Mouse (Mus musculus) limb, embryonic 12.5 days (tissue): ENCODE results near the gene Strn. TPM values are rescaled to one million over a fixed set of nuclear protein-coding genes. Genes with fewer than 3 reads are reported as not detected.

Source experiments
- ATAC-seq: fragments of 200-750 bp; cut with Nextera tagmentation; 2 replicates; pipeline ENCODE4 v1.8.0; 2017; ENCODE audit warnings: low read depth, moderate TSS enrichment; ENCODE audit not compliant: insufficient number of reproducible peaks, insufficient read depth, low FRiP score, low TSS enrichment
- H3K27ac ChIP-seq: fragments of 300-500 bp; sonication (generic); 2 replicates; pipeline ENCODE4 v1.5.1; 2016; ENCODE audit warnings: mild to moderate bottlenecking, moderate library complexity
- H3K27me3 ChIP-seq: fragments of 300-500 bp; sonication (generic); 2 replicates; pipeline ENCODE4 v1.6.1; 2016; ENCODE audit warnings: mild to moderate bottlenecking, moderate library complexity
- H3K36me3 ChIP-seq: fragments of 300-500 bp; sonication (generic); 2 replicates; pipeline ENCODE4 v1.6.1; 2016; ENCODE audit warnings: mild to moderate bottlenecking, moderate library complexity
- H3K4me1 ChIP-seq: fragments of 300-500 bp; sonication (generic); replicated peaks from 2 replicates; pipeline ENCODE4 v1.6.1; 2016
- H3K4me2 ChIP-seq: fragments of 300-500 bp; sonication (generic); 2 replicates; pipeline ENCODE4 v1.6.1; 2016; ENCODE audit warnings: mild to moderate bottlenecking, moderate library complexity
- H3K4me3 ChIP-seq: fragments of 300-500 bp; sonication (generic); replicated peaks from 2 replicates; pipeline ENCODE4 v1.5.1; 2016; ENCODE audit warnings: mild to moderate bottlenecking
- H3K9ac ChIP-seq: fragments of 300-500 bp; sonication (generic); replicated peaks from 2 replicates; pipeline ENCODE4 v1.6.1; 2016; ENCODE audit warnings: mild to moderate bottlenecking, moderate library complexity
- H3K9me3 ChIP-seq: fragments of 300-500 bp; sonication (generic); 2 replicates; pipeline ENCODE4 v1.6.1; 2016; ENCODE audit warnings: mild to moderate bottlenecking, moderate library complexity
- WGBS: fragments of 180-500 bp; shearing (Covaris S2); methylation state at CpG from one replicate; pipeline ENCODE4 v1.1.7; 2016; 5-methylcytosine and 5-hydroxymethylcytosine counted together
- polyA plus RNA-seq: library from polyadenylated mRNA; unstranded; fragments of >200 nt; fragmentation: Nextera tagmentation; extraction: Ambion mirVana; gene quantifications from 2 replicates; pipeline ENCODE4 v1.2.1, GENCODE M21; 2016

Gene Strn
- polyA plus RNA-seq, 1 experiment from 2014 or later = 6.1 TPM

DNA sequence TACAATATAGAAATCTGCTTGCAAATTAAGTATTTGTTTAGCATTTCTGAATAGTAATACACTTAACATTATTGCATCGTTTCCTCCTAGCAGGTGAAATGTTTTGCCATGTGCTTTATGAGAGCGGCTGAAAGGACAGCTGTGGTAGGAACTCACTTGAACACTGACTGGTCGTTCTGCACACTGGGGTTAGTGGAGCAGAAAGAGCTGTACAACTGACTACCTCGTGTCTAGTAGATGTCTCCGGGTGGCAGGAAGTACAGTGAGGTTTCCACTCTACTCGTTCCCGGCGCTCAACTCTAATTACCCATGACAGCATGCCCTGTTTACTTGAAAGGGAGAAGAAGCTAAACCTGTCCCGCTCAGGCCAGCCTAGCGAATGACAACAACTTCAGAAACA, 82.2 kb downstream of the Strn start:
- Histone ChIP-seq H3K36me3 (peaks cover 65% of the 10 kb centered on the region), H3K4me3 (no peak overlapping the region), H3K9ac (no peak overlapping the region), H3K4me1 (no peaks in the 10 kb centered on the region), H3K9me3 (peaks cover 1% of the 10 kb centered on the region; the same call in 1 of the 2 replicates), H3K4me2 (no peak overlapping the region), H3K27ac (no peak overlapping the region), H3K27me3 (no peaks in the 10 kb centered on the region)
- ATAC-seq = no peak
- 83% methylated on average over 10 of the region's 10 CpGs for WGBS

DNA sequence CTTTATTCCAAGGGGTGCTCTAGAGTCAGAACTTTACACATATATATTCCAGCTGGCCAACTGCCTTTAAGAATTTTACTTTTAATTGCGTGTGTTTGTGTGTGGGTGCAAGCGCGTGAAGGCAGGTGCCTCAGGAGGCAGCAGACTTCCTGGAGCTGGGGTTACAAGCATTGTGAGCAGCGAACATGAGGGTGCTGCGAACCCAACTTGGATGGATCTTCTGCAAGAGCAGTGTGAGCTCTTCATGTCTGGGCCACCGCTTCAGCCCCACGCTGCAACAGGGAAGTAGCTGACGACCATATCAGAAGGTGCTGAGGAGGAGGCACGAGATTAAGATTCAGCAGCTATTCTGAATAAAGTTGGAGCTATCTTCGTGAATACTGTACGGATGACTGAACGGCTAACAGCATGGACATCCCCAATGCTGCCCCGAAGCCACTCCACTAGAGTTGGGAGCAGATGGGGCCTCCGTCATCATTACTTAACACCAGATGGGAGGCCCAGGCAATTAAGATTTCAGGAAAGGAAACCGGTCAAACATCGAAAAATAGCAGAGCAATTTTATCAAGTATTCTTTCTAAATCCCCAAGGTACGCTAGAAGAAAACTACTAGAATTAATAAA, 93.0 kb downstream of the Strn start:
- H3K4me1 ChIP-seq = no peaks in the 10 kb centered on the region
- H3K27me3 ChIP-seq = no peaks in the 10 kb centered on the region
- H3K27ac ChIP-seq = no peak overlapping the region
- 86% methylated on average over 17 of the region's 17 CpGs for WGBS
- no peak overlapping the region for H3K4me3 ChIP-seq
- H3K36me3 ChIP-seq = peaks cover 12% of the 10 kb centered on the region
- ATAC-seq = no peak
- no peaks in the 10 kb centered on the region for H3K9me3 ChIP-seq
- H3K9ac ChIP-seq = no peak overlapping the region
- no peak overlapping the region for H3K4me2 ChIP-seq

DNA sequence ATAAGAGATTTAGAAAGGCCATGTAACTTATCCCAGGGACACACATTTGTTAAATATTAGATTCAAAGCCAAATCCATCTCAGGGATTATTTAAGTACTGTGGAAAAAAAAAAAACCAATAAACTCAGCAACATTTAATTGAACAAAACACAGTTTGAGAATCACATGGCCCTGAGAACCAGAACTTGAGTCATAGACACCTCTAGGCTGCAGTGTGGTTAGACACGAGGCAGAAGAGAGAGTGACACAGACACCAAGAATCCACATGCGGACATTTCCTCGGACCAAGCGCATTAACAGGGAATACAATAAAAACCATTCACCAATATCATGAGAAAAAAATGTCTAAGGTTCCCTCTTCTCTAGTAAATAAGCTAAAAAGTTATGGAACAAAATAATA, 94.7 kb downstream of the Strn start:
- peaks cover 3% of the 10 kb centered on the region; the same call in 1 of the 2 replicates for H3K36me3 ChIP-seq
- ATAC-seq = no peak
- H3K27me3 ChIP-seq = no peaks in the 10 kb centered on the region
- no peak overlapping the region for H3K4me2 ChIP-seq
- H3K4me3 ChIP-seq = no peak overlapping the region
- H3K27ac ChIP-seq = no peak overlapping the region
- no peak overlapping the region for H3K9ac ChIP-seq
- no peaks in the 10 kb centered on the region for H3K9me3 ChIP-seq
- 83% methylated on average over 4 of the region's 4 CpGs for WGBS
- no peaks in the 10 kb centered on the region for H3K4me1 ChIP-seq

DNA sequence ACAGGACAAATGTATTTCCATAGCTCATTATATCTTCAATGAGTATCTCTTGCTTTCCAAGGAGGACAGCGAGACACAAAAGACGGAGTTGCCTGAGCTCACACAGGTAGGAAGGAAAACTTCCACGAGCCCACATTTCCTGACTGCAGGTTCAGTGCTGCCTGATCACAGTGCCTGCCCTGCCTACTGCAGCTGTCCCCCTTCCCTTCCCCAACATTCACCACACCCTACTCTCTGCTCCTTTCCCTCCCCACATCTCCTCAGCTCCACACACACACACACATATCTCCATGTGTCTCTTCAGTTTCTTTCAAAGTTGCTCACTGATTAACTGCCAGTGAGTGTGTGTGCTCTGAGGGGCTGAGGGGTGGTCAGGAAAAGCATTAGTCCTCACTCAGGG, 96.6 kb downstream of the Strn start:
- Histone ChIP-seq H3K9ac (no peak overlapping the region), H3K36me3 (no peaks in the 10 kb centered on the region), H3K4me1 (no peaks in the 10 kb centered on the region), H3K4me3 (no peak overlapping the region), H3K27me3 (no peaks in the 10 kb centered on the region), H3K27ac (no peak overlapping the region), H3K9me3 (no peaks in the 10 kb centered on the region), H3K4me2 (no peak overlapping the region)
- WGBS = 92% methylated on average over 3 of the region's 3 CpGs
- ATAC-seq = no peak

DNA sequence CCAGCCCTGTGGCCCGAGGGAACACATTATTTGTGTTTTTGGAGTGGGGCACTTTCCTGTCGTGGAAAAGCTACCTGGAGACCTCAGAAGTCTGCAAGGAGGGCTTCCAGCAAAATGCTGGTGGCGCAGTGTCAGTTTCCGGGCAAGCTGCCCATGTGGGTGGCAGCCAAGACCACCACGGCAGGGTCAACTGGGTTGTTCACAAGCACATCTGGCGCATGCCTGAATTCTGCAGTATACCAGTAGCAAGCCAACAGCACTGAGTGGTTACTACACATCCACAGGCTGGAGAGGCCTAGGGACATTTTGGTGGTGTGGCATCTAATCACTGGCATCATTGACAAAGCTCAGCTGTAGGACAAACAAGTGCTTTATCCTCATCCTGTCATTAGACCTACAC, 97.9 kb downstream of the Strn start:
- ATAC-seq = no peak
- H3K27ac ChIP-seq = no peak overlapping the region
- WGBS = 74% methylated on average over 6 of the region's 6 CpGs

DNA sequence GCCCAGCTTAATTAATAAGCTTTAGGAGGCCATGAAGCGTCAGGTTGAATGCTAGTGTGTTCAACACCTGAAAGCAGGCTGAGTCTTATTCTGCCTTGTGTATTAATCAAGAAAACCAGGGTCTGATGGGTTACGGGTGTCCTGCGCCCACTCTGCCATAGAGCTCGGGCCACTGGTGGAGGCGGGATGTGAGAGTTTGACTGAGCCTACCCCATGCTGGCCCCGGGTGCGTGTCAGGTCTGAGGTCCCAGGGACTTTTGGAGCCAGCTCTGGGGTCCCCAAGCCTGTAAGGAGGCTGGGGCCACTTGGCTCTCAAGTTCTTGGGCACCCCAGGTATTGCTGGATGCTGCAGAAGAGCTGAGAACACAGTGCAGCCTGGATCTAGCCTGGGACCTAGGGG, 99.9 kb downstream of the Strn start:
- Histone ChIP-seq H3K9me3 (no peaks in the 10 kb centered on the region), H3K27me3 (no peaks in the 10 kb centered on the region), H3K27ac (no peak overlapping the region), H3K4me1 (no peaks in the 10 kb centered on the region), H3K4me3 (no peak overlapping the region), H3K36me3 (no peaks in the 10 kb centered on the region), H3K4me2 (no peak overlapping the region), H3K9ac (no peak overlapping the region)
- ATAC-seq = no peak
- 91% methylated on average over 7 of the region's 7 CpGs for WGBS

More for the DNA sequence above, 97.9 kb downstream of the Strn start:
- H3K9ac ChIP-seq = no peak overlapping the region
- no peaks in the 10 kb centered on the region for H3K36me3 ChIP-seq
- no peak overlapping the region for H3K4me3 ChIP-seq
- H3K27me3 ChIP-seq = no peaks in the 10 kb centered on the region
- no peak overlapping the region for H3K4me2 ChIP-seq
- H3K4me1 ChIP-seq = no peaks in the 10 kb centered on the region
- H3K9me3 ChIP-seq = no peaks in the 10 kb centered on the region

DNA sequence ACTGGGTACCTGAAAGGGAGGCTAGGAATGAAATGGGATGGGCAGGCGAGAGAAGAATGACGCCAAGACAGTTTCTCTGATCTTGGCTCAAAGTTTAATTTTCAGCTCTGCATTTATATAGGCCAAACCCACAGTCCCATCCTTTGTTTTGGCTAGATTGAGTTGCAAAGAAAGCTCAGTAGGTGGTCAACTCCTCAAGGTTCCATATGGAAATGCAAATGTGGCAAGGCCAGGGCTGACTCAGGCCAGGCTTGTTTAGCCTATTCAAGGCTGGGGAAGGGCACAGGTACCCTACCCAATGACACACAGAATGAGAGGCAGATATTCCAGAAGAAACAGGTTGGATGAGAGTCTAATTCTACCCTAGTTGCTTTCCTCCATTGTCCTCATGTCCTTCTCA, 101.4 kb downstream of the Strn start:
- WGBS = 59% methylated on average over 2 of the region's 2 CpGs
- ATAC-seq = no peak

DNA sequence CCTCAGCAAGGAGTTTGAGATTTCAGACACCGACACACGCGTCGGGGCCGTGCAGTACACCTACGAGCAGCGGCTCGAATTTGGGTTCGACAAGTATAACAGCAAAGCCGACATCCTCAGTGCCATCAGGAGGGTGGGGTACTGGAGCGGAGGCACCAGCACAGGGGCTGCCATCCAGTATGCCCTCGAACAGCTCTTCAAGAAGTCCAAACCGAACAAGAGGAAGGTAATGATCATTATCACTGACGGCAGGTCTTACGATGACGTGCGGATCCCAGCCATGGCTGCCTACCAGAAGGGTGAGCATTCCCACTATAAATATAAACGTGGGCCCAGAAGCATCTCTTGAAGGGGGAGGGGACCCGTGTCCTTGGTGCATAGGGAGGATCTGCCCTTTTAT, 112.1 kb downstream of the Strn start:
- no peaks in the 10 kb centered on the region for H3K27me3 ChIP-seq
- no peaks in the 10 kb centered on the region for H3K4me1 ChIP-seq
- no peaks in the 10 kb centered on the region for H3K36me3 ChIP-seq
- 94% methylated on average over 19 of the region's 19 CpGs for WGBS
- no peak for ATAC-seq
- no peak overlapping the region for H3K27ac ChIP-seq
- H3K4me2 ChIP-seq = no peak overlapping the region
- H3K9me3 ChIP-seq = no peaks in the 10 kb centered on the region
- no peak overlapping the region for H3K9ac ChIP-seq
- H3K4me3 ChIP-seq = no peak overlapping the region

More for the DNA sequence above, 101.4 kb downstream of the Strn start:
- no peak overlapping the region for H3K4me2 ChIP-seq
- no peaks in the 10 kb centered on the region for H3K4me1 ChIP-seq
- no peak overlapping the region for H3K27ac ChIP-seq
- no peaks in the 10 kb centered on the region for H3K9me3 ChIP-seq
- no peaks in the 10 kb centered on the region for H3K36me3 ChIP-seq
- H3K4me3 ChIP-seq = no peak overlapping the region
- no peak overlapping the region for H3K9ac ChIP-seq
- no peaks in the 10 kb centered on the region for H3K27me3 ChIP-seq

DNA sequence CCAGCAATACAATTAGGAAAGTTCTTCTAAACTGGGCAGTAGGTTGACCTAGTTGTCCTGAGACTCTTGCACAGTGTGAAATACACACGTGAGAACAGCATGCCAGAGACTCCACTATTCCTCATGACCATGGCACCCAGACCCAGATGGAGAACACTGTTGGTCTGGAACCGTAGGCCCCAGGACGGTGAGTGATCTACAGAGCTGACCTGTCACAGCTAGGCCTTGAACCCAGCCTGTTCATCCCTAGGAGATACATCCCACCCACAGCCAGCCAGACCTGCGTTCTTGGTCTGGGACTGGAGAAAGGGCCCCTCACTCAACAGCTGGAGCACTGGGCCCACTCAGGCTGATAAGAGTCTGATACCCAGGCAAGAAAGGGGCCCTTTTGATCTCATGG, 115.1 kb downstream of the Strn start:
- Histone ChIP-seq H3K4me2 (no peak overlapping the region), H3K4me1 (no peaks in the 10 kb centered on the region), H3K27ac (no peak overlapping the region), H3K4me3 (no peak overlapping the region), H3K36me3 (no peaks in the 10 kb centered on the region), H3K9ac (no peak overlapping the region), H3K27me3 (no peaks in the 10 kb centered on the region), H3K9me3 (no peaks in the 10 kb centered on the region)
- ATAC-seq = no peak
- WGBS = 87% methylated on average over 4 of the region's 4 CpGs

DNA sequence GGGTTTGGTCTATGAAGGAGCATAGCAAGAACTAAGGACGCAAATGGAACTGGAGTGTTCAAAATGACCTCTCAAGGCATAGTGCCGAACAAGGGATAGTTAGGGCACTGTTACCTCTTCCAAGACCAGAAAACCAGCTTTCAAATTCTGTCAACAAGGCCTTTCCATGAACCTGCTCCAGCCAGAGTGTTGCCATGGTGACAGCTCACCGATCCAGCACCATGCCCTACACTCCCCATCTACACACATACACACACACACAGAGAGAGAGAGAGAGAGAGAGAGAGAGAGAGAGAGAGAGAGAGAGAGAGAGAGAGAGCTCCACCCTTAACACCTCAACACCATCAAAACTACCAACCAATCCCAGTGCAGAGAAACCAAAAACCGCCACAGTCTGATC, 116.3 kb downstream of the Strn start:
- Histone ChIP-seq H3K4me3 (no peak overlapping the region), H3K4me2 (no peak overlapping the region), H3K36me3 (no peaks in the 10 kb centered on the region), H3K9ac (no peak overlapping the region), H3K27ac (no peak overlapping the region), H3K27me3 (no peaks in the 10 kb centered on the region), H3K4me1 (no peaks in the 10 kb centered on the region), H3K9me3 (no peaks in the 10 kb centered on the region)
- ATAC-seq = no peak
- 89% methylated on average over 4 of the region's 4 CpGs for WGBS

DNA sequence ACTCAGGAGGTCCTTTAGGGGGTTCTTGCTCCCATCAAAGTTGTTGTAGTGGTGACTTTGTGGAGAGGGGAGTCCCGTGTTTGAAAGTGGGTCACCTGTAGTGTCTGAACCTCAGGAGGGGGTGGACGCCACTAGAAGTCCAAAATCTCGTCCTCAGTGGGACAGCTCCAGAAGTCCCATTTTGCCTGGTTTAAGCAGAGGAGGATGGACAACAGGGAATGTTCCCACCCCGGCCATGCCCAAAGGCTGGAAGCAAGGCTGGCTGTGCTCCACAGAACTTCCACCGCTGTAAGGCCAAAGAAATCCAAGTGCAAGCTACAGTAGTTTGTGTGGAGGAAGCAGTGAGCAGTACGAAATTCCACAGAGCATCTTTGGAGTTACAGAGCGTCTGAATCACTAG, 117.0 kb downstream of the Strn start:
- H3K4me2 ChIP-seq = no peak overlapping the region
- no peak for ATAC-seq
- H3K9me3 ChIP-seq = no peaks in the 10 kb centered on the region
- H3K27me3 ChIP-seq = no peaks in the 10 kb centered on the region
- 88% methylated on average over 7 of the region's 7 CpGs for WGBS
- H3K36me3 ChIP-seq = no peaks in the 10 kb centered on the region
- H3K4me1 ChIP-seq = no peaks in the 10 kb centered on the region
- H3K4me3 ChIP-seq = no peak overlapping the region
- H3K9ac ChIP-seq = no peak overlapping the region
- no peak overlapping the region for H3K27ac ChIP-seq

DNA sequence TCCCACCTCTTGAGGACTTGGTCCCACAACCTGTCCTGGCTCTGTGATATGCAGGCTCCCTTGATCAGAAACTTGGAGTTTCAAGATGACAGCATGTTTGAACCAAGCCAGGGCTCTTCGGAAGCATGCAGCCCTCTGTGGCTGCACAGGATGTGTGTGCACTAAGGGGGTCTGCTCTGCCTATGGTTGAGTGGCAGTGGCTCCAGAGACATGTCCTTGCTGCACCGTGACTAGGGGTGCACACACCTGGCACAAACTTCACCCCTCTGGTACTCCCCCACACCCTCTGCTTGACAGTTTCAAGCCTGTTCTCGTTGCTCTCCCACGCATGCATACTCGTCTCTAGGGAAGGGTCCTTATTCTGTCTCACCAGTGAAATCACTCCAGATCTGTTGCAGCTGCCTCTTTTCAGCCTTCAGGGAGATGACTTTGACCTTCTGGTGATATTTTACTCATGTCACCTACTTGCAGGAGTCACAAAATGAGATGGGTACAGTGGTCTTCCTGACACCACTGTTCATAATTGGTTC, 118.8 kb downstream of the Strn start:
- Histone ChIP-seq H3K9me3 (no peaks in the 10 kb centered on the region), H3K4me3 (no peak overlapping the region), H3K4me2 (no peak overlapping the region), H3K9ac (no peak overlapping the region), H3K4me1 (no peaks in the 10 kb centered on the region), H3K27ac (no peak overlapping the region), H3K27me3 (no peaks in the 10 kb centered on the region), H3K36me3 (no peaks in the 10 kb centered on the region)
- no peak for ATAC-seq
- 83% methylated on average over 5 of the region's 5 CpGs for WGBS
